Mouse (Mus musculus) intestine, embryonic 16.5 days (tissue): Measurements from ENCODE around the gene Mrs2. TPM values are rescaled to one million over a fixed set of nuclear protein-coding genes. Genes with fewer than 3 reads are reported as not detected.

Source experiments
- ATAC-seq: fragments of 200-750 bp; cut with Nextera tagmentation; 2 replicates; pipeline ENCODE4 v1.8.0; 2017; ENCODE audit warnings: moderate TSS enrichment, moderate library complexity
- H3K27ac ChIP-seq: fragments of 300-500 bp; sonication (generic); 2 replicates; pipeline ENCODE4 v1.5.1; 2014; ENCODE audit warnings: mild to moderate bottlenecking, low read length
- H3K27me3 ChIP-seq: fragments of 300-500 bp; sonication (generic); replicated peaks from 2 replicates; pipeline ENCODE4 v1.6.1; 2014; ENCODE audit warnings: low read length, control low read depth, mixed read lengths; ENCODE audit not compliant: control insufficient read depth, insufficient read depth
- H3K36me3 ChIP-seq: fragments of 300-500 bp; sonication (generic); 2 replicates; pipeline ENCODE4 v1.6.1; 2014; ENCODE audit warnings: low read length, control low read depth; ENCODE audit not compliant: control insufficient read depth, insufficient read depth
- H3K4me1 ChIP-seq: fragments of 300-500 bp; sonication (generic); 2 replicates; pipeline ENCODE4 v1.6.1; 2014; ENCODE audit warnings: low read length, control low read depth, mixed read lengths; ENCODE audit not compliant: control insufficient read depth, insufficient read depth
- H3K4me2 ChIP-seq: fragments of 300-500 bp; sonication (generic); 2 replicates; pipeline ENCODE4 v1.6.1; 2014; ENCODE audit warnings: low read depth, low read length, control low read depth
- H3K4me3 ChIP-seq: fragments of 300-500 bp; sonication (generic); 2 replicates; pipeline ENCODE4 v1.5.1; 2014; ENCODE audit warnings: mild to moderate bottlenecking, low read length
- H3K9ac ChIP-seq: fragments of 300-500 bp; sonication (generic); 2 replicates; pipeline ENCODE4 v1.6.1; 2014; ENCODE audit warnings: low read depth, low read length
- H3K9me3 ChIP-seq: fragments of 300-500 bp; sonication (generic); 2 replicates; pipeline ENCODE4 v1.6.1; 2016; ENCODE audit warnings: low read length, control low read depth; ENCODE audit not compliant: control insufficient read depth
- WGBS: fragments of 180-500 bp; shearing (Covaris S2); extraction: QIAGEN DNeasy Blood & Tissue Kit; methylation state at CpG from one replicate; pipeline ENCODE4 v1.1.7; 2014; 5-methylcytosine and 5-hydroxymethylcytosine counted together
- polyA plus RNA-seq: library from polyadenylated mRNA; unstranded; fragments of >200 nt; fragmentation: Nextera tagmentation; extraction: Ambion mirVana; gene quantifications from 2 replicates; pipeline ENCODE4 v1.2.1, GENCODE M21; 2015

Mrs2 gene
- 15.8 and 17.1 TPM in 2 replicates for polyA plus RNA-seq

DNA sequence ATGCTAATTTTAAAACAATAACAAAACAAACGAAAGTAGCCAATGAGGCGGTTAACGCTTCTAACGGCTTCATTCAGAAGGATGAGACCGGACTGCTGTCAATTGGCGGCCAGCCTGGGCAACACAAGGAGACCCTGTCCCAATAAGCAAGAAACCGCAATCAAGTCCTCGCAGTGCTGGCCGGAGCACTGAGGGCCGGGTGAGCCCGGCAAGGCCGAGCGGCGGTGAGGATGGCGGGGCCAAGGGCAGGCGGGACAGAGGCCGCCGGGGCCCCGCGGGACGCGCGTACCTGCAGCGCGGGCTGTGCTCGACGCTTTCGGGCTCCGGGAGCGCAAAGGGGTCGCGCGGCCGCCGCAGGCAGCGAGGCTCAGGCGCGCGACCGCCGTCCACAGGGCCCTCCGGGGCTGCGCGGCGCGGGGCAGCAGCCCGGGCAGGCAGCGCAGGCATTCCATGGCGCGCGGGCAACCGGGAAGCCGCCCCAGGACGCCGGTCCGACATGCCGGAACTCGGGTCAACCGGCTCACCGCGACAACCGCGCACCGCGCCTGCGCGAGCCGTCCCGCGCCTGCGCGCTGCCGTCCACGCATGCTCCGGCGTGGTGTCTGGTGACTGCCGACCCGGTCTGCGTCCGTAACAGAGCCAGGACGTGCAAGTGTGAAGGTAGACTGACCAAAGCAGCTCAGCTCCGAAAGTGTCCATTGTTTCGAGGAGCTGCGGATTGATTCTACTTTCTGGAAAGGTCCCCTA, at the start of gene Mrs2:
TSS of gene Mrs2 (minus strand) at position 587 of the 747 bp plus-strand sequence.
- peak; percentile 94 for ATAC-seq
- Histone ChIP-seq H3K27me3 (no peaks in the 10 kb centered on the region), H3K4me2 (peak within 1 kb of the TSS; percentile 76), H3K36me3 (no peaks in the 10 kb centered on the region), H3K4me3 (peak within 1 kb of the TSS; percentile 87), H3K27ac (peak within 1 kb of the TSS; percentile 66), H3K9ac (peak within 1 kb of the TSS; percentile 90), H3K4me1 (peaks cover 14% of the 10 kb centered on the region; the same call in 1 of the 2 replicates), H3K9me3 (no peaks in the 10 kb centered on the region)
- WGBS = under 1% methylated on average over 84 of the region's 84 CpGs

- Histone ChIP-seq H3K27ac (no peak overlapping the region), H3K36me3 (no peaks in the 10 kb centered on the region), H3K4me1 (no peaks in the 10 kb centered on the region), H3K9ac (no peak overlapping the region), H3K4me3 (no peak overlapping the region), H3K9me3 (no peaks in the 10 kb centered on the region), H3K27me3 (no peaks in the 10 kb centered on the region), H3K4me2 (no peak overlapping the region)
- no peak for ATAC-seq
- 69% methylated on average over 4 of the region's 4 CpGs for WGBS
Measured at GRCm38 (mm10) chr13:25069765-25070164, 49.6 kb upstream of the Mrs2 start.

DNA sequence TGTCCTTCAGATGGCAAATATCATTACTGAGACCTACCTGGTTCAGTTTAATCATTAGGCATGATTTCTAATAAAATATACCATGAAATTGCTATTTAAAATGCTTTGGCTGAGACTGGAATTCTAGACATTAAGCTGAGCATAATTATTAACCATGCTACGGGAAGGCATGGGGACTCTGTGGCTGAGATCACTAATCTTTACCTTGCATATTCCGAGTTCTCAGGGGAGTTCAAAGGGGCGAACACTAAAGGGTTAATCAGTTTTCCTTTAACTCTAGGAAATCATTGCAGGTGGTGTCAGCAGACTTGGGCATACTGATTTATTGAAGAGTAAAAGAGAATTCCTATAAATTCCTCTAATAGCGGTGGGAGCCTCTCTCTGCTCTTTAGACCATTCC, 47.0 kb upstream of the Mrs2 start:
- H3K27me3 ChIP-seq = no peaks in the 10 kb centered on the region
- H3K36me3 ChIP-seq = no peaks in the 10 kb centered on the region
- H3K27ac ChIP-seq = no peak overlapping the region
- WGBS = 65% methylated on average over 4 of the region's 4 CpGs
- no peaks in the 10 kb centered on the region for H3K4me1 ChIP-seq
- no peak overlapping the region for H3K4me2 ChIP-seq
- ATAC-seq = no peak
- no peak overlapping the region for H3K9ac ChIP-seq
- no peak overlapping the region for H3K4me3 ChIP-seq
- no peaks in the 10 kb centered on the region for H3K9me3 ChIP-seq

DNA sequence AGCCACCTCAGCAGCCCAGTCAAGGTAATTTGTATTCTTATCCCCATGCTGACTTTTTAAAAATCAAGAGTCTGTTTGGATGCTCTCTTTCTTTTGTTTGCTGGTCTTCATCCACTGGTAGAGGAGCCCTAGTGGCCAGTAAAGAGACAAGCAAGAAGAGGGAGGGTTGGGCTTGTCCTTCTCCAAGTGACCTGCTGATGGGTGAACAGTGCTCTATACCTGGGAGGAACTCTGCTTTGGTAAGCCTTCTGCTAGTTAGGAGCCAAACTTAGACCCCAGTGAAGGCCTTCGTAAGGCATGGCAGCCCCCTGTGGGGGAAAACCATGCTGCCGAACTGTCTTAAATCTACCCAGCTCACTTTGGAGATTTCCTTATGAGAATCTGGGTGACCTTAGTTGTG, 46.5 kb upstream of the Mrs2 start:
- Histone ChIP-seq H3K27ac (no peak overlapping the region), H3K36me3 (no peaks in the 10 kb centered on the region), H3K4me3 (no peak overlapping the region), H3K4me1 (no peaks in the 10 kb centered on the region), H3K9ac (no peak overlapping the region), H3K4me2 (no peak overlapping the region), H3K9me3 (no peaks in the 10 kb centered on the region), H3K27me3 (no peaks in the 10 kb centered on the region)
- 89% methylated on average over 2 of the region's 2 CpGs for WGBS
- no peak for ATAC-seq

DNA sequence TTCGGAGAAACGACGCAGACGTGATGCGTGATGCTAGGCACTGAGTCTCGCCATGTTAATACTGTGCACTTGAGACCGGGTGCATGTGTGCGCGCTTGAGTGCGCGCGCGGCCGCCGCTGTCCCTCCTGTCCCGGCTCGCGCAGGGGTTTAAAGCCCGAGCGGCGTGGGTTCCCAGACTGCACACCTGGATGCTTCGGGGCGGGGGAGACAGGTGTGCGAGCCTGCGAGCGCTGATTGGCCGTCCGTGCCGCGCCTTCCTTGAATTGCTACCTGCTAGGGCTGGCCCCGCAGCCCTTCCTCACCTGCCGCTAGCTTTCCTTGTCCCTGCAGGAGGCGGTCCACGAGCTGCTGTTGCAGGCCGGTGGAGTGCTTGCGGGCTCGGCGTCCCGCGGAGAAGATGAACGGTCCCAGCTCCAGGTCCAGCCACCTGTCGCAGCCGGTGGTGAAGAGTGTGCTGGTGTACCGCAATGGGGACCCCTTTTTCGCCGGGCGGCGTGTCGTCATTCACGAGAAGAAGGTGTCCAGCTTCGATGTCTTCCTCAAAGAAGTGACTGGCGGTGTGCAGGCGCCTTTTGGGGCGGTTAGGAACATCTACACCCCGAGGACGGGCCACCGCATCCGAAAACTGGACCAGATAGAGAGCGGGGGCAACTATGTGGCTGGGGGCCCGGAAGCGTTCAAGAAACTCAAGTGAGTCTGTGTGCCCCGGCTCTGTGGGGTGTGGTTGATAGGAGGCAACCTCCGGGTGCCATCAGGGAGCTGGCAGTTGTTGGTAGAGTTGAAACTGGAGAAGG, 35.9 kb upstream of the Mrs2 start, which contains the start of gene Dcdc2a:
TSS of gene Dcdc2a (plus strand) at position 132 of the 795 bp plus-strand sequence.
- no peak within 1 kb of the TSS for H3K27ac ChIP-seq
- peak within 1 kb of the TSS; percentile 96 for H3K4me2 ChIP-seq
- H3K9me3 ChIP-seq = no peaks in the 10 kb centered on the region
- ATAC-seq = peak; percentile 90
- no peaks in the 10 kb centered on the region for H3K36me3 ChIP-seq
- peaks cover 9% of the 10 kb centered on the region; the same call in 1 of the 2 replicates for H3K4me1 ChIP-seq
- H3K4me3 ChIP-seq = peak within 1 kb of the TSS; percentile 59
- whole genome bisulfite sequencing = 5% methylated on average over 63 of the region's 63 CpGs
- peak within 1 kb of the TSS; percentile 46; the same call in 1 of the 2 replicates for H3K9ac ChIP-seq
- H3K27me3 ChIP-seq = peaks cover 14% of the 10 kb centered on the region

DNA sequence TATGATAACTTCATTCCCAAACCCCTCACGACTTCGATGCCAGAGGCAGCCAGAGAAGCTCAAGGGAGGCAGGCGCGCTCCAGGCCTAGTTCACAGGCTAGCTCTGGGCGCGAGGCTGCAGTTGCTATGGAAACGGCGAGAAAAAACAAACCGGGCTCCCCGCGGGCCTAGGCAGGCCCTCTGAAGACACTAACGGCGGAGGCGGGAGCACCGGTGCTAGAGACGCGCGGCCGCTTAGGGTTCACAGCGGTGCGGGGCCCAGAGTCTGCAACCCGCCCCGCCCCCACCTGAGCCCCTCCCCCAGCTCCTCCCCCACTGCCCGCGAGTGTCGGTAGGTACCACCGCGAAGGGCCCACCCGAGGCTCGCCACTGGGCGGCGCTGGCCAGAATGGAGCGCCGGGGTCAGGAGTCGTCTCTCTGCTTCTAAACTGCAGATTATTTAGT, 35.0 kb upstream of the Mrs2 start:
- no peaks in the 10 kb centered on the region for H3K9me3 ChIP-seq
- under 1% methylated on average over 34 of the region's 35 CpGs for WGBS
- peaks cover 9% of the 10 kb centered on the region; the same call in 1 of the 2 replicates for H3K4me1 ChIP-seq
- peak overlapping the region; percentile 46; the same call in 1 of the 2 replicates for H3K9ac ChIP-seq
- no peak overlapping the region for H3K27ac ChIP-seq
- H3K4me3 ChIP-seq = peak overlapping the region; percentile 59
- H3K4me2 ChIP-seq = peak overlapping the region; percentile 96
- peaks cover 14% of the 10 kb centered on the region for H3K27me3 ChIP-seq
- peak; percentile 85 for ATAC-seq
- no peaks in the 10 kb centered on the region for H3K36me3 ChIP-seq

DNA sequence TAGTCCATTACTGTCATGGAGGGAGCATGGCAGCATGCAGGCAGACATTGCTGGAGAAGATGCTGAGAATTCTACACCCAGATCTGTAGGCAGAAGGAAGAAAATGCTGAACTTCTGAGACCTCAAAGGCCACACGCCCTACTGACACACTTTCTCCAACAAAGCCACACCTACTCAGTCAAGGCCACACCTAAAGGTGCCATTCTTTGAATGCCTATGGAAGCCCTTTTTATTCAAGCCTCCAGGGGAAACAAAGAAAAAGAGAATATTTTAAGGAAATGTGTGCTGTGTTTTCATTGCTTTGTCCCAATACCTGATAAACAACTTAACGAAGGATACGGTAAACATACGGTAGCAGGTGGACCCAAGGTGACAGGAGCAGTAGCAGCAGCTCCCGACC, 32.5 kb upstream of the Mrs2 start:
- Histone ChIP-seq H3K9ac (no peak overlapping the region), H3K27me3 (peaks cover 14% of the 10 kb centered on the region), H3K36me3 (no peaks in the 10 kb centered on the region), H3K4me1 (peaks cover 9% of the 10 kb centered on the region; the same call in 1 of the 2 replicates), H3K9me3 (peaks cover 3% of the 10 kb centered on the region; the same call in 1 of the 2 replicates), H3K4me2 (no peak overlapping the region), H3K4me3 (no peak overlapping the region), H3K27ac (no peak overlapping the region)
- WGBS = 88% methylated on average over 5 of the region's 5 CpGs
- no peak for ATAC-seq

DNA sequence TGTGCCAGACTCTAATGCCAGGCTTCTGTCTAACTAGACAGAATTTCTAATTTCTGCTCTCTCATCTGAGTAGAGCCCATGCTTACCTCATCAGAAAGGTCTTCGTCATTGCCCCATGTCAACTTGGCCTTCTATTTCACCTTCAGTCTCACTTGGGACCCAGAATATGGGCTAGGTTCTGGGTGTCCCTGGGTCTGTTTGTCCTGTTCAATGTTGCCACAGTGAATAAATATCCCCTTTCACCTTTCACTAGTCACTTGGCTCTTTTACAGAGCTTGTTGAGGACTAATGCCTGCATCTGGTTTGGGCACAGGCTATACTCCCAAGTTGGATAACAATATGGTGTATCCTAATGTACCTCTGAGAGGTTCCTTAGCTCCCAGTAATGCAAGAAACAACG, 19.3 kb upstream of the Mrs2 start:
- Histone ChIP-seq H3K4me3 (no peak overlapping the region), H3K9me3 (no peaks in the 10 kb centered on the region), H3K27me3 (no peaks in the 10 kb centered on the region), H3K9ac (no peak overlapping the region), H3K4me2 (no peak overlapping the region), H3K4me1 (no peaks in the 10 kb centered on the region), H3K27ac (no peak overlapping the region), H3K36me3 (no peaks in the 10 kb centered on the region)
- 79% methylated on average over 2 of the region's 2 CpGs for whole genome bisulfite sequencing
- ATAC-seq = no peak

- Histone ChIP-seq H3K9me3 (no peaks in the 10 kb centered on the region), H3K4me3 (no peak overlapping the region), H3K9ac (no peak overlapping the region), H3K4me1 (peaks cover 5% of the 10 kb centered on the region; the same call in 1 of the 2 replicates), H3K27ac (no peak overlapping the region), H3K4me2 (no peak overlapping the region), H3K36me3 (no peaks in the 10 kb centered on the region), H3K27me3 (no peaks in the 10 kb centered on the region)
- WGBS = 82% methylated on average over 3 of the region's 3 CpGs
- peak; percentile 50 for ATAC-seq
Measured at GRCm38 (mm10) chr13:25027114-25027425, 6.9 kb upstream of the Mrs2 start.
